Mouse (Mus musculus) lung, adult 2 months (tissue): ENCODE data around the gene Rgl1. TPM values are rescaled to one million over a fixed set of nuclear protein-coding genes. Genes with fewer than 3 reads are reported as not detected.

Experiments used
- DNase-seq: peaks from one replicate; pipeline ENCODE4 v3.0.0; 2022
- H3K4me1 ChIP-seq: fragments of 200-500 bp; 2 replicates; pipeline ENCODE4 v1.6.1; 2011; ENCODE audit warnings: low read length; ENCODE audit not compliant: control insufficient read depth, insufficient read depth
- H3K4me3 ChIP-seq: fragments of 200-500 bp; replicated peaks from 2 replicates; pipeline ENCODE3; 2011; ENCODE audit warnings: low read depth, mild to moderate bottlenecking, control low read depth, low read length; ENCODE audit errors: extremely low read depth
- CTCF ChIP-seq: fragments of 200-500 bp; IDR thresholded peaks from 2 replicates; pipeline ENCODE4 v1.5.1; 2011; ENCODE audit warnings: mild to moderate bottlenecking, low read length, control low read depth; ENCODE audit not compliant: insufficient read depth
- POLR2A ChIP-seq: fragments of 200-500 bp; IDR thresholded peaks from 2 replicates; pipeline ENCODE4 v1.6.1; 2011; ENCODE audit warnings: low read depth, mild to moderate bottlenecking, control low read depth, low read length, borderline replicate concordance; ENCODE audit errors: extremely low read depth
- WGBS: fragments of 180-500 bp; shearing (Covaris S2); methylation state at CpG from one replicate; pipeline ENCODE4 v1.1.7; 2018; 5-methylcytosine and 5-hydroxymethylcytosine counted together
- polyA plus RNA-seq: library from polyadenylated mRNA; depleted of rRNA; stranded (reverse); fragments of >200 nt; gene quantifications from 2 replicates; pipeline ENCODE4 v1.2.3, GENCODE M21; 2012; rRNA removed

Gene Rgl1
- polyA plus RNA-seq, 1 experiment, result 35.7 TPM

- no peak for DNase-seq
- 31% methylated on average over 2 of the region's 2 CpGs for WGBS
- no peak overlapping the region for H3K4me3 ChIP-seq
- no peak for TF ChIP-seq POLR2A
- TF ChIP-seq CTCF, result no peak
- H3K4me1 ChIP-seq, result peaks cover 16% of the 10 kb centered on the region
Observed at GRCm38 (mm10) chr1:152496831-152497230, 269.3 kb downstream of the Rgl1 start.

GRCm38 (mm10) chr1:152492258-152492657 lies 273.9 kb downstream of the Rgl1 start:
- Histone ChIP-seq H3K4me3 (no peak overlapping the region), H3K4me1 (peaks cover 1% of the 10 kb centered on the region; the same call in 1 of the 2 replicates)
- WGBS, result 97% methylated on average over 1 of the region's 1 CpGs
- DNase-seq, result no peak
- TF ChIP-seq POLR2A (no peak), CTCF (no peak)

- no peak overlapping the region for H3K4me3 ChIP-seq
- 92% methylated on average over 1 of the region's 1 CpGs for WGBS
- no peaks in the 10 kb centered on the region; the same call in 1 of the 2 replicates for H3K4me1 ChIP-seq
- TF ChIP-seq CTCF, result no peak
- no peak for TF ChIP-seq POLR2A
- DNase-seq, result no peak
Observed at GRCm38 (mm10) chr1:152490842-152491241, 275.3 kb downstream of the Rgl1 start.

GRCm38 (mm10) chr1:152476126-152476525 lies 290.0 kb downstream of the Rgl1 start:
- DNase-seq, result no peak
- 59% methylated on average over 4 of the region's 4 CpGs for WGBS

GRCm38 (mm10) chr1:152468443-152468842 lies 297.7 kb downstream of the Rgl1 start:
- 71% methylated on average over 9 of the region's 9 CpGs for WGBS
- no peaks in the 10 kb centered on the region for H3K4me1 ChIP-seq
- TF ChIP-seq POLR2A (no peak), CTCF (no peak)
- DNase-seq, result no peak
- H3K4me3 ChIP-seq, result no peak overlapping the region

More at GRCm38 (mm10) chr1:152476126-152476525, 290.0 kb downstream of the Rgl1 start:
- no peaks in the 10 kb centered on the region for H3K4me1 ChIP-seq
- TF ChIP-seq POLR2A, result no peak
- no peak for TF ChIP-seq CTCF
- H3K4me3 ChIP-seq, result no peak overlapping the region

Other genes with a start within 250 kb of the Rgl1 start
- 0.16 and 0.46 TPM in 2 replicates for gene Apobec4, start 15.8 kb downstream of the Rgl1 start, polyA plus RNA-seq
- gene Arpc5, start 191 bp upstream of the Rgl1 start, polyA plus RNA-seq, result 90.4 and 99.5 TPM in 2 replicates
- gene Ncf2, start 33.8 kb upstream of the Rgl1 start, polyA plus RNA-seq, result 10.8 and 14.4 TPM in 2 replicates
- gene Smg7, start 136.3 kb upstream of the Rgl1 start, polyA plus RNA-seq, result 25.8 and 31.6 TPM in 2 replicates
- gene Nmnat2, start 188.6 kb upstream of the Rgl1 start, polyA plus RNA-seq, result 6.0 and 7.6 TPM in 2 replicates